Mouse (Mus musculus) cerebellum, adult 2 months (tissue): Measurements from ENCODE around the gene Dennd1a.

Source experiments
- CTCF ChIP-seq: fragments of 200-500 bp; IDR thresholded peaks from 2 replicates; pipeline ENCODE4 v1.5.1; 2011; ENCODE audit warnings: low read depth, mild to moderate bottlenecking, control low read depth, low read length, moderate library complexity, borderline replicate concordance; ENCODE audit not compliant: insufficient read depth
- POLR2A ChIP-seq: fragments of 200-500 bp; IDR thresholded peaks from 2 replicates; pipeline ENCODE4 v1.6.1; 2011; ENCODE audit warnings: low read length, control low read depth, borderline replicate concordance; ENCODE audit not compliant: insufficient read depth

- TF ChIP-seq POLR2A (no peak), CTCF (no peak)
Measured at GRCm38 (mm10) chr2:37829758-37830275, 457.4 kb downstream of the Dennd1a start.
